Mouse (Mus musculus) regulatory T cell (primary cell): Measurements from ENCODE around the gene Pik3ap1.

Experiments
- in situ Hi-C: fragments of 300-600 bp; cut with MboI, MseI; formaldehyde crosslinking; loops from one replicate; pipeline ENCODE4 v1.15.1; 2025; ENCODE audit warnings: high pct_unique_total_duplicates

The Pik3ap1 gene

GRCm38 (mm10) chr19:41282718-41283117 is 102.2 kb downstream of the Pik3ap1 start:
- in situ Hi-C loops: loop anchor here (10.0 kb wide), 1 partner anchor 482 kb away; no protein-coding TSS in a partner anchor

GRCm38 (mm10) chr19:41282216-41282615 is 102.7 kb downstream of the Pik3ap1 start:
- in situ Hi-C loops: loop anchor here (10.0 kb wide), 1 partner anchor 483 kb away; no protein-coding TSS in a partner anchor

GRCm38 (mm10) chr19:41279724-41280244 is 105.1 kb downstream of the Pik3ap1 start:
- in situ Hi-C loops: loop anchor here (10.0 kb wide), 1 partner anchor 485 kb away; no protein-coding TSS in a partner anchor

GRCm38 (mm10) chr19:41278606-41279005 is 106.3 kb downstream of the Pik3ap1 start:
- in situ Hi-C loops: no loop called here

- in situ Hi-C loops: no loop called here
These were observed 109.3 kb downstream of the Pik3ap1 start for GRCm38 (mm10) chr19:41275588-41275987.

- in situ Hi-C loops: no loop called here
These were observed 114.0 kb downstream of the Pik3ap1 start for GRCm38 (mm10) chr19:41270906-41271305.

GRCm38 (mm10) chr19:41270151-41270727 is 114.7 kb downstream of the Pik3ap1 start:
- in situ Hi-C loops: no loop called here

- in situ Hi-C loops: no loop called here
These were observed 118.5 kb downstream of the Pik3ap1 start for GRCm38 (mm10) chr19:41266251-41266901.

- in situ Hi-C loops: no loop called here
These were observed 120.5 kb downstream of the Pik3ap1 start for GRCm38 (mm10) chr19:41264331-41264799.

GRCm38 (mm10) chr19:41263630-41264295 is 121.1 kb downstream of the Pik3ap1 start, which contains the start of gene Tm9sf3:
Gene Tm9sf3, minus strand, starts transcription at chr19:41263997.
- in situ Hi-C loops: no loop called here

GRCm38 (mm10) chr19:41262712-41263629 is 121.9 kb downstream of the Pik3ap1 start:
- in situ Hi-C loops: no loop called here

GRCm38 (mm10) chr19:41260736-41261135 is 124.2 kb downstream of the Pik3ap1 start:
- in situ Hi-C loops: no loop called here

GRCm38 (mm10) chr19:41259256-41259655 is 125.6 kb downstream of the Pik3ap1 start:
- in situ Hi-C loops: no loop called here

GRCm38 (mm10) chr19:41258707-41259106 is 126.2 kb downstream of the Pik3ap1 start:
- in situ Hi-C loops: no loop called here

GRCm38 (mm10) chr19:41254584-41254983 is 130.3 kb downstream of the Pik3ap1 start:
- in situ Hi-C loops: no loop called here

- in situ Hi-C loops: no loop called here
These were observed 135.9 kb downstream of the Pik3ap1 start for GRCm38 (mm10) chr19:41248968-41249367.

GRCm38 (mm10) chr19:41248271-41248670 is 136.6 kb downstream of the Pik3ap1 start:
- in situ Hi-C loops: no loop called here

GRCm38 (mm10) chr19:41246271-41246670 is 138.6 kb downstream of the Pik3ap1 start:
- in situ Hi-C loops: no loop called here

GRCm38 (mm10) chr19:41244581-41244980 is 140.3 kb downstream of the Pik3ap1 start:
- in situ Hi-C loops: no loop called here

GRCm38 (mm10) chr19:41241997-41242396 is 142.9 kb downstream of the Pik3ap1 start:
- in situ Hi-C loops: no loop called here

- in situ Hi-C loops: no loop called here
These were observed 151.2 kb downstream of the Pik3ap1 start for GRCm38 (mm10) chr19:41233698-41234097.
